Mouse (Mus musculus) neural tube, embryonic 15.5 days (tissue): ENCODE measurements around the gene Slc43a2. TPM values are rescaled to one million over a fixed set of nuclear protein-coding genes. Genes with fewer than 3 reads are reported as not detected.

Experiments used
- ATAC-seq: fragments of 200-750 bp; cut with Nextera tagmentation; 2 replicates; pipeline ENCODE4 v1.8.0; 2017; ENCODE audit warnings: mild to moderate bottlenecking, moderate TSS enrichment, moderate library complexity; ENCODE audit not compliant: low FRiP score
- H3K27ac ChIP-seq: fragments of 300-500 bp; sonication (generic); replicated peaks from 2 replicates; pipeline ENCODE4 v1.5.1; 2015; ENCODE audit warnings: mild to moderate bottlenecking, inconsistent platforms
- H3K27me3 ChIP-seq: fragments of 300-500 bp; sonication (generic); replicated peaks from 2 replicates; pipeline ENCODE4 v1.6.1; 2015; ENCODE audit warnings: inconsistent platforms
- H3K36me3 ChIP-seq: fragments of 300-500 bp; sonication (generic); 2 replicates; pipeline ENCODE4 v1.6.1; 2015; ENCODE audit warnings: inconsistent platforms
- H3K4me1 ChIP-seq: fragments of 300-500 bp; sonication (generic); 2 replicates; pipeline ENCODE4 v1.6.1; 2015; ENCODE audit warnings: inconsistent platforms
- H3K4me2 ChIP-seq: fragments of 300-500 bp; sonication (generic); 2 replicates; pipeline ENCODE4 v1.6.1; 2015; ENCODE audit warnings: inconsistent platforms, mild to moderate bottlenecking, moderate library complexity
- H3K4me3 ChIP-seq: fragments of 300-500 bp; sonication (generic); replicated peaks from 2 replicates; pipeline ENCODE4 v1.5.1; 2015; ENCODE audit warnings: mild to moderate bottlenecking, inconsistent platforms
- H3K9ac ChIP-seq: fragments of 300-500 bp; sonication (generic); replicated peaks from 2 replicates; pipeline ENCODE4 v1.6.1; 2015; ENCODE audit warnings: mild to moderate bottlenecking, inconsistent platforms
- H3K9me3 ChIP-seq: fragments of 300-500 bp; sonication (generic); replicated peaks from 2 replicates; pipeline ENCODE4 v1.6.1; 2016; ENCODE audit warnings: inconsistent platforms
- whole genome bisulfite sequencing: fragments of 180-500 bp; shearing (Covaris S2); methylation state at CpG from one replicate; pipeline ENCODE4 v1.1.7; 2015; ENCODE audit warnings: mixed read lengths; 5-methylcytosine and 5-hydroxymethylcytosine counted together
- polyA plus RNA-seq: library from polyadenylated mRNA; unstranded; fragments of >200 nt; fragmentation: Nextera tagmentation; extraction: Ambion mirVana; gene quantifications from 2 replicates; pipeline ENCODE4 v1.2.1, GENCODE M21; 2015

Slc43a2 gene
- polyA plus RNA-seq, 1 experiment from 2014 or later = 15.7 TPM

DNA sequence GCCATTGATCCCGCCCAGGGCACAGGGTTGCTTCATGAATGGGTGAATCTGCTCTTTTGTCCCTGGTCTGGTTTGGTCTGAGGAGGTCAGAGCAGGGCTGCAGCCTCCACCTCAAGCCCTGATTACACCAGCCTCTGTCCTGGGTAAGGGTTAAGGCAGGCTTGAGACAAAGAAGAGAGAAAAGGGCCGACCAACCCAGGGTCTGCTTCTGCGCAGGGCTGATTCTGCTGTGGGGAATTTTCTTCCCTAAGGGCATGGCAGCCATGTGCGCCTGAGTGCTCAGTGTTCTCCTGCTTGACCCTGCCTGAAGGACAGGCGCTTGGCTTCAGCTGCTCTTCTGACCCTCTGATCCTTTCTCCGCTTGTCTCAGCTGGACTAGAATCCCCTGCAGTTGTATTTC lies 25.6 kb downstream of the Slc43a2 start:
- WGBS = 79% methylated on average over 6 of the region's 6 CpGs
- Histone ChIP-seq H3K27me3 (no peaks in the 10 kb centered on the region), H3K4me3 (no peak overlapping the region), H3K27ac (no peak overlapping the region), H3K4me2 (no peak overlapping the region), H3K36me3 (peaks cover 26% of the 10 kb centered on the region), H3K9ac (no peak overlapping the region), H3K9me3 (no peaks in the 10 kb centered on the region), H3K4me1 (peaks cover 9% of the 10 kb centered on the region)
- ATAC-seq = no peak

DNA sequence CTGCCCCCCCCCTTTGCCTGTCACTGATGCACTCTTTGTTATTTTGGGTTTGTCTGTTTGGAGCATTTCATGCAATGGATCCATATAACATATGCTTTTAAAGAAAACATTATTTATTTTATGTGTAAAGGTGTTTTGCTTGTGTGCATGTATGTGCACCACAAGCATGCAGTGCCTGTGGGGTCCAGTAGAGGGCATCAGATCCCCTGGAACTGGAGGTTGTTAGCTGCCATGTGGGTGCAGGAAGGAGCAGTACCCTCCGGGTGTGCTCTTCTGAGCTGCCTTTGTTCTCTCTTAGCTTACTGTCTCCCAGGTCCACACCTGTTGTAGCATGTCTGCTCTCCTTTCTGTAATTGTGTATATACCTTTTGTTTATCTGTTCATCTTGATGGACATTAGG lies 26.6 kb downstream of the Slc43a2 start:
- Histone ChIP-seq H3K9me3 (no peaks in the 10 kb centered on the region), H3K4me3 (no peak overlapping the region), H3K27ac (no peak overlapping the region), H3K9ac (no peak overlapping the region), H3K4me2 (no peak overlapping the region), H3K27me3 (no peaks in the 10 kb centered on the region), H3K4me1 (no peaks in the 10 kb centered on the region), H3K36me3 (peaks cover 31% of the 10 kb centered on the region)
- no peak for ATAC-seq
- 95% methylated on average over 1 of the region's 1 CpGs for WGBS

DNA sequence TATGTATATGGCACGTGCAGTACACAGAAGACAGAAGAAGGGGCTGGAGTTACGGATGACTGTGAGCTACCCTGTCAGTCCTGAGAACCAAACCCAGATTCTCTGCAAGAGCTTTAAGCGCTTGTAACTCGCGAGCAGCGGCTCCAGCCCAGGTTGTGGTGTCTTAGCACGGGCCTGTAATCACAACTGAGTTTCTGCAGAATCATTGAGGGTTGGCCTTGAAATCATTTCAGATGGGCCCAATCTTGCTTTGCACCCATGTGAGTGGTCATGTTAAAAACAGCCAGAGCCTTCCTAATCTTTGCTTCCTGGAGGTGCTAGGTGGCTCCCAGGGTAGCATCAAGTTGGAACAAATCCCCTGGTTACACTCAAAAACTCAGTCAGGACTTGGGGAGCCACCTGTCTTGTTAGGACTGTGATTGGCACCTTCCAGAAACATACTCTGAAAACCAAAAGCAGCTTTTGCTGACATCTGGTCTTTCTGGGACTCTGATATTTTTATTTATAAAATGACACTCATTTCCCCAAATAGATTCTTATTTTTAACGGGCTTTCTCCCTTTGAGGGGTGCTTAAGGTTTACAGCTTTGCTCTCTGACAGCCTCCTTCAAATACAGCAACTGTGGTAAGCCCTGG lies 28.5 kb downstream of the Slc43a2 start:
- Histone ChIP-seq H3K36me3 (peaks cover 43% of the 10 kb centered on the region), H3K4me2 (no peak overlapping the region), H3K9ac (no peak overlapping the region), H3K4me1 (0 out of 2 replicates have a peak, but pooled peaks cover 3% of the 10 kb centered on the region), H3K9me3 (no peaks in the 10 kb centered on the region), H3K4me3 (no peak overlapping the region), H3K27ac (no peak overlapping the region; the same call in 1 of the 2 replicates), H3K27me3 (no peaks in the 10 kb centered on the region)
- ATAC-seq = no peak
- 92% methylated on average over 8 of the region's 8 CpGs for WGBS

DNA sequence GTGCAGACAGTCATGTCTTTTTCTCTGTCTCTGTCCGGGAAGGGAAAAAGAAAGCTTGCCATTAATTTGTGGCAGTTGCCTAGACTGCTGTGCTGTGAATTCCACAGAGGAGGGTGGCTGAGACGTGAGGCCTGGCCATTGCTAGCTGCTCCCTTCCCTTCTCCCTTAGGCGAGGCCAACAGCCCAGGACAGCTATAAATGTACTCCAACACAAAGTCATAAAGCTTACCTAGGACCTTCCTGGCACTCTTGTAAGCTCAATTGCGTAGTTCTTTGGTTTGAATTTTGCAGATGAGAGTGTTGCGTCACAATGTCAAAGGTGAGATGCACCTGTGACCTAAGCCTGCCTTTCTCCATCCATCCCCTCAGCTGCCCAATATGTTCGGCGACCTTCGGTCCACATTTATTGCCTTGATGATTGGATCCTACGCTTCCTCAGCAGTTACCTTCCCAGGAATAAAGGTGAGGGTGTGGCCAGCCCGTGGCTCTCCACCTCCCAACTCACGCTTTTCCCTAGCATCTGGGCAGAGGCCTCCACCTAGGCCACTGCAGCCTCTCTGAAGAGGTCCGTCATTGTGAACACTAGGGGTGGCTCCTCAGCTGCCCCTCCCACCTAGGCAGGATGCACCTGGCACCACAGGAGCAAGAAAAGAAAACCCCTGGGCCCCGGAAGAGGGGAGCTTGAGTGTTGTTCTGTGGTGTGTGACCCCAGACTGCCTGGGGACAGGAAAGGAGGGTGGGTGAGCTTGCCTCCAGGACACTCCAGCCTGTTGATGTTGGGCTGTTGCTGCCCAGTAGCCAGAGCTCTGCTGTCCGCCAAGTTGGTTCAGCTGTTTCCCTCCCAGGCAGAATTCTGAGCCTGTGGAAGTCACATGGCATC lies 29.3 kb downstream of the Slc43a2 start:
- Histone ChIP-seq H3K27me3 (no peaks in the 10 kb centered on the region), H3K27ac (no peak overlapping the region), H3K36me3 (peaks cover 46% of the 10 kb centered on the region), H3K4me1 (0 out of 2 replicates have a peak, but pooled peaks cover 3% of the 10 kb centered on the region), H3K9me3 (no peaks in the 10 kb centered on the region), H3K4me2 (no peak overlapping the region), H3K9ac (no peak overlapping the region), H3K4me3 (no peak overlapping the region)
- 77% methylated on average over 14 of the region's 14 CpGs for WGBS
- no peak for ATAC-seq

DNA sequence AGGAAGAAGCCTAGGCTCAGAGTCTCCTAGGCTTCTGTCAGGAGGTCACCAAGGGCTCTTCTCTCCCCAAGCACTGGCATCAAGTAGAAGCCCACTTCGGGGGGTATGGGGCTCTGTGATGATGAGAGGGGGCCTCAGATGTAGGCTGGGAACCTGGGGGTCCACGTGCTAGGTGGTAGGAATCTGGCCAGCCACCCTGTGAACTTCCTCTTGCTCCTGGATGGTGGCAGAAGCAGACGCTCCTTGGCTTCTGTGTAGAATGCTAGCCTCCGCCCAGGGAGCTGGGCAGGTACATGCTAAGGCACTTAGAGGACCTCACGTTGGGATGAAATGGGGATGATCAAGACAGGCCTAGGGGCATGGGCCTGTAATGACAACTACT lies 29.9 kb downstream of the Slc43a2 start:
- Histone ChIP-seq H3K4me3 (no peak overlapping the region), H3K9me3 (no peaks in the 10 kb centered on the region), H3K4me1 (0 out of 2 replicates have a peak, but pooled peaks cover 3% of the 10 kb centered on the region), H3K9ac (no peak overlapping the region), H3K4me2 (no peak overlapping the region), H3K27me3 (no peaks in the 10 kb centered on the region), H3K27ac (no peak overlapping the region), H3K36me3 (peaks cover 52% of the 10 kb centered on the region)
- 79% methylated on average over 5 of the region's 5 CpGs for WGBS
- no peak for ATAC-seq

DNA sequence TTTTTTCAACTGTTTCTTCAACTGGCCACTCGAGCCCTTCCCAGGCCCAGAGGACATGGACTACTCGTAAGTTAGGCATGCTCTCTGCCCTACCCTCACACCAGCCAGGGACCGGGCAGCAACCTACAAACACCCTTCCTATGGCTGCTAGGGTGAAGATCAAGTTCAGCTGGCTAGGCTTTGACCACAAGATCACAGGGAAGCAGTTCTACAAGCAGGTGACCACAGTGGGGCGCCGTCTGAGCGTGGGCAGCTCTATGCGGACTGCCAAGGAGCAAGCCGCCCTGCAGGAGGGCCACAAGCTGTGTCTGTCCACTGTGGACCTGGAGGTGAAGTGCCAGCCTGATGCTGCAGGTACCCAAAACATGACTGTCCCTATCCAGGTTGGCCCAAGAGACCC lies 31.3 kb downstream of the Slc43a2 start:
- H3K4me1 ChIP-seq = 0 out of 2 replicates have a peak, but pooled peaks cover 3% of the 10 kb centered on the region
- H3K27me3 ChIP-seq = no peaks in the 10 kb centered on the region
- H3K4me2 ChIP-seq = no peak overlapping the region
- no peak overlapping the region for H3K27ac ChIP-seq
- no peaks in the 10 kb centered on the region for H3K9me3 ChIP-seq
- ATAC-seq = no peak
- H3K9ac ChIP-seq = no peak overlapping the region
- peaks cover 61% of the 10 kb centered on the region for H3K36me3 ChIP-seq
- H3K4me3 ChIP-seq = no peak overlapping the region
- 87% methylated on average over 8 of the region's 8 CpGs for WGBS

DNA sequence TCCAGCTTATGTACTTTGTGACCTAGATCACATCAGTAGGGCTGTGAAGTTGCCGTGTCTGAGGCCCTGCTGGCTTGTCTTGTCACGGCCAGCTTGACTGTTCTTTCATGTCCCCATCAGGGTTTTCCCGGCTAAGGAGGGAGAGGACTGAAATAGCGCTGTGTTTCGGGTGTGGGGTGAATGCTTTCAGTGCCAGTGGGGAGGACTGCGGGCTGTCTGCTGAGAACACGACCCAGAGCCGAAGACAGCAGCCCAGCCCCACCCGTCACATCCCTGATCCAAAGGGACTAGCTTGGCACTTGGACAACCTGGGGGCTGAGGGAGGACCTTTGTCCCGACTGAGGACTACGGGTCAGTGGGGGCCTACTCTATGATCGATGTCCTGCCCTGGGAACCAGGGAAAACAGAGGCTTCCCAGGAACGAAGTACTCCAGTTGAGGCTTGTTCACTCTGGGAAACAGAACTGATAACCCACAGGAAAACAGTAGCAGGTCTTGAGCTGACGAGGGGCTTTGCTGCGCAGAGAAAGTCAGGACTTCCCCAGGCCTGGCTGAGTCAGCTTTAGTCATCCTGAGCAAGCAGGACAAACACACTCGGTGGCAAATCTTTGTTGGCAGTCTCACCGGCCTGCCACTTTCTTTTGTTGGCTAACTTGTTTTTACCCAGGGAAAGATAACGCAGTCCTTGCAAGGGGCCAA lies 32.5 kb downstream of the Slc43a2 start:
- Histone ChIP-seq H3K9me3 (no peaks in the 10 kb centered on the region), H3K36me3 (peaks cover 65% of the 10 kb centered on the region), H3K4me3 (no peak overlapping the region), H3K4me1 (0 out of 2 replicates have a peak, but pooled peaks cover 3% of the 10 kb centered on the region), H3K27me3 (no peaks in the 10 kb centered on the region), H3K27ac (0 out of 2 replicates have a peak overlapping the region, but pooled peaks have one; percentile 5), H3K9ac (no peak overlapping the region), H3K4me2 (no peak overlapping the region)
- ATAC-seq = no peak
- 71% methylated on average over 18 of the region's 18 CpGs for WGBS

DNA sequence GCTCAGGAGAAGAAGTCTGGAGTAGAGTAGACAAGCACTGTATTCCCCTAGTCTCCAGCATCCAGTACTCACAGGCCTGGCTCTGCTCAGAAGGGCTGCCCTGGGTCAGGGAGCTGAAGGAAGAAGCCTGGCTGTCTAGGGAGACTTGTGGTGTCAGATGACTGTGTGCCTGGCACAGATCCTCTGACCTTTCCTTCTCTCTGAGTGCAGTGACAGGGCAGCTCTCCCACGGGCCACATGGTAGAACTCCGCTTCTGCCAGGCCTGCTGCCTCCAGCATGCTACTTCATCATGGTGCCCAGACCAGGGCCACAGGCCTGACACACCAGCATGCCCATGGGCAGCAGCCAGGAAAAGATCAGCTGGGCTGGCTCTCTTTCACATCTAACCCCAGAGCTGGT lies 34.4 kb downstream of the Slc43a2 start:
- no peaks in the 10 kb centered on the region for H3K9me3 ChIP-seq
- WGBS = 75% methylated on average over 2 of the region's 2 CpGs
- no peaks in the 10 kb centered on the region for H3K27me3 ChIP-seq
- peaks cover 81% of the 10 kb centered on the region for H3K36me3 ChIP-seq
- no peak overlapping the region for H3K4me3 ChIP-seq
- H3K27ac ChIP-seq = no peak overlapping the region
- 0 out of 2 replicates have a peak, but pooled peaks cover 3% of the 10 kb centered on the region for H3K4me1 ChIP-seq
- H3K4me2 ChIP-seq = no peak overlapping the region
- no peak for ATAC-seq
- H3K9ac ChIP-seq = no peak overlapping the region

DNA sequence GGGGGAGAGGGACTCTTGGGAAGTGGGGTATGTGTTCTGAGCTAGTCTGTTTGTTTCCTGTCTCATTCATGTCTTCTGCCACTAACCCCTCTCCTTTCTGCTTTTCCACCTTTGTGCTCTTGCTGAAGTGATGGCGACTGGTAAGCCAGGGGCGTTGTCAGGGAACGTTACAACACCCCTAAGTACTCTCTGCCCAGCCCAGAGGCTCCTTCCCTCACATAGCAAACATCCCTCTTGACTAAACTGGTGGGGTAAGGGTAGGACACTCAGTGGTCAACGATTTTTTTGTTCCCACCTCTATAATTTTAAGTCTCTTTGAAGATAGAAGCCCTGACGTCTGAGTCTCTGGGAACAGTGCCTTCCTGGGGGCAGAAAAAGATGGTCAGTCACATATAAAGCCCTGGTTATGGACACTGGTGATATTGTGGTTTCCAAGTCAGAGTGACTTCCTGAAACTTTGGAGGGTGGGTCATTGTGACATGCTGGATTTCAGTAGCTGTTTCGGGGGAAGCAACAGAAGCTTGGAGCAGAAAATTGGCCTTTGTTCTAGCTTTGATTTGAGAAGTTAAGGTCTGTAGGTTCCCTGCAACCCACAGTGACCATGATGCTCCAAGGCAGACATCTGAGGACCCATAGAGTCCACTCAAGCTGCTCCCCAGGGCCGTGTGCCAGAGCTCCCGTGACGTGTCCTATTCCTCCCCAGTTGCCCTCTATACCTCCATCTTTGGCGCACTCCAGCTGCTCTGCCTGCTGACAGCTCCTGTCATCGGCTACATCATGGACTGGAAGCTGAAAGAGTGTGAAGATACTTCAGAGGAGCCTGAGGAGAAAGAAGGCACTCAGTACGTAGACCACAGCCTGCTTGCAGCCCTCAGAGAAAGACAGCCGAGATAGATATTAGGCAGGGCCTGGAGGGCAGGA lies 35.0 kb downstream of the Slc43a2 start:
- peaks cover 77% of the 10 kb centered on the region for H3K36me3 ChIP-seq
- 87% methylated on average over 13 of the region's 13 CpGs for WGBS

DNA sequence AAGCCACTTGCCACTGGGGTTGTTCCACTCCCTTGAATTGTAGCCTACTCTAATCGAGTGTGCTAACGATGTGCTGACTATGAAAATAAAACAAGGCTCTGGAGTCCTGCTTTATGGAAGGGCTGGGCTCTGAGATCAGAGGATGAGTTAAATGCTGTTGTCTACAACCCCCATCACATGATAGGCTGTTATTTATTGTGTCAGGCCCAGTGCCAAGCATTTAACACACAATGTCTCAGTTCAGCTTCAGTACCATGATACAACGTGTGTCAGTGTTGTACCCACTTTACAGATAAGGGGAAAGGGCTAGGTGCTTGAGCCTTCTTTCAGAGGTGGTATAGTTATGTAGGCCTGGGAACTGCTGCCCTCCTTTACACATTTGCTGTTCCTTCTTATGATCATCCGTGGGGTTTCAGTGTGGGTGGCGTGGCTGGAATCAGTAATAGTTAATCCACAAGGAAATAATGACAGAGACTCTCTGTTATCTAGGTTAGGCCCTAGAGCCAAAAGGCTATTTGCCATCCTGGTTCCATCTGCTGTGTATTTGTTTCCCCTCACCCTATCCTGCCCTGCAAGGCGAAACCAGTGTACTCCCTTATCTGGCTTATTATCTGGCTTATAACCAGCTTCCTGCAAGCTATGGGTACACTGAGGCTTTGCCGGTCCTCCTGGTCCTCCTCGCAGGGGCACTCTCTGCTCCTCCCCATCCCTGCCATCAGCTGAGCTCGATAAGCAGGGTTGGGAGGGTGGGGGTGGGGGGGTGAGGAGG lies 36.0 kb downstream of the Slc43a2 start:
- Histone ChIP-seq H3K27ac (no peak overlapping the region), H3K4me2 (no peak overlapping the region), H3K9me3 (no peaks in the 10 kb centered on the region), H3K36me3 (peaks cover 75% of the 10 kb centered on the region), H3K4me3 (no peak overlapping the region), H3K27me3 (no peaks in the 10 kb centered on the region), H3K9ac (no peak overlapping the region), H3K4me1 (peaks cover 15% of the 10 kb centered on the region)
- no peak for ATAC-seq
- WGBS = 70% methylated on average over 9 of the region's 9 CpGs

More for the DNA sequence above, 35.0 kb downstream of the Slc43a2 start:
- no peak for ATAC-seq
- no peaks in the 10 kb centered on the region for H3K9me3 ChIP-seq
- no peak overlapping the region for H3K4me2 ChIP-seq
- peaks cover 5% of the 10 kb centered on the region for H3K4me1 ChIP-seq
- no peak overlapping the region for H3K9ac ChIP-seq
- no peaks in the 10 kb centered on the region for H3K27me3 ChIP-seq
- H3K4me3 ChIP-seq = no peak overlapping the region
- no peak overlapping the region for H3K27ac ChIP-seq
